Mouse (Mus musculus): Measurements from ENCODE around the gene AF366264. TPM values are rescaled to one million over a fixed set of nuclear protein-coding genes. Genes with fewer than 3 reads are reported as not detected.

Gene AF366264
- polyA plus RNA-seq, 1 experiment from 2014 or later, result not detected

Other genes starting within 250 kb of the AF366264 start
- gene Rasa3, start 160.8 kb downstream of the AF366264 start, polyA plus RNA-seq (2015; fragmentation: Nextera tagmentation; extraction: Ambion mirVana), result 23.2 and 23.5 TPM in 2 replicates
- 0.05 TPM in 1 of 2 replicates, not detected in the other for gene Cfap97d2, start 132.5 kb downstream of the AF366264 start, polyA plus RNA-seq (2015; fragmentation: Nextera tagmentation; extraction: Ambion mirVana)
- 178 and 184 TPM in 2 replicates for gene Cdc16, start 80.7 kb downstream of the AF366264 start, polyA plus RNA-seq (2015; fragmentation: Nextera tagmentation; extraction: Ambion mirVana)
- 42.3 and 44.8 TPM in 2 replicates for gene Upf3a, start 52.8 kb downstream of the AF366264 start, polyA plus RNA-seq (2015; fragmentation: Nextera tagmentation; extraction: Ambion mirVana)
- gene Champ1, start 31.3 kb upstream of the AF366264 start, polyA plus RNA-seq (2015; fragmentation: Nextera tagmentation; extraction: Ambion mirVana), result 34.4 and 37.6 TPM in 2 replicates
- gene Coprs, start 51.9 kb upstream of the AF366264 start, polyA plus RNA-seq (2015; fragmentation: Nextera tagmentation; extraction: Ambion mirVana), result 48.8 and 51.8 TPM in 2 replicates